Mouse (Mus musculus) liver, postnatal 0 days (tissue): ENCODE results near the gene Ier5l. TPM values are rescaled to one million over a fixed set of nuclear protein-coding genes. Genes with fewer than 3 reads are reported as not detected.

Experiments used
- ATAC-seq: fragments of 200-750 bp; cut with Nextera tagmentation; 2 replicates; pipeline ENCODE4 v1.8.0; 2017; ENCODE audit warnings: mild to moderate bottlenecking, moderate library complexity
- DNase-seq: peaks from one replicate; pipeline ENCODE4 v3.0.0-alpha.2; 2016
- H3K27ac ChIP-seq: fragments of 300-500 bp; sonication (generic); 2 replicates; pipeline ENCODE4 v1.5.1; 2014; ENCODE audit warnings: antibody characterized with exemption, moderate library complexity, mild to moderate bottlenecking, low read depth
- H3K27me3 ChIP-seq: fragments of 300-500 bp; sonication (generic); 2 replicates; pipeline ENCODE4 v1.6.1; 2014; ENCODE audit warnings: low read length, control low read depth, mixed read lengths; ENCODE audit not compliant: insufficient read depth
- H3K36me3 ChIP-seq: fragments of 300-500 bp; sonication (generic); replicated peaks from 2 replicates; pipeline ENCODE4 v1.6.1; 2014; ENCODE audit warnings: mild to moderate bottlenecking, control low read depth, low read length, moderate library complexity, mixed read lengths; ENCODE audit not compliant: insufficient read depth
- H3K4me1 ChIP-seq: fragments of 300-500 bp; sonication (generic); 2 replicates; pipeline ENCODE4 v1.6.1; 2014; ENCODE audit warnings: antibody characterized with exemption, mild to moderate bottlenecking, control low read depth; ENCODE audit not compliant: insufficient read depth
- H3K4me2 ChIP-seq: fragments of 300-500 bp; sonication (generic); 2 replicates; pipeline ENCODE4 v1.6.1; 2014; ENCODE audit warnings: low read depth, mild to moderate bottlenecking, low read length, moderate library complexity, mixed read lengths
- H3K4me3 ChIP-seq: fragments of 300-500 bp; sonication (generic); 2 replicates; pipeline ENCODE4 v1.5.1; 2014; ENCODE audit warnings: low read depth, low read length
- H3K9ac ChIP-seq: fragments of 300-500 bp; sonication (generic); replicated peaks from 2 replicates; pipeline ENCODE4 v1.6.1; 2014; ENCODE audit warnings: mild to moderate bottlenecking, moderate library complexity
- H3K9me3 ChIP-seq: fragments of 300-500 bp; sonication (generic); 2 replicates; pipeline ENCODE4 v1.6.1; 2016; ENCODE audit warnings: mild to moderate bottlenecking, control low read depth, low read length, mixed read lengths
- CTCF ChIP-seq: sonication (generic); IDR thresholded peaks from 2 replicates; pipeline ENCODE4 v1.5.1; 2016; ENCODE audit warnings: antibody characterized with exemption, low read depth
- EP300 ChIP-seq: IDR thresholded peaks from 2 replicates; pipeline ENCODE4 v1.6.1; 2016; ENCODE audit warnings: antibody characterized with exemption, low read depth, mild to moderate bottlenecking
- WGBS: fragments of 180-500 bp; shearing (Covaris S2); extraction: QIAGEN DNeasy Blood & Tissue Kit; methylation state at CpG from one replicate; pipeline ENCODE4 v1.1.7; 2014; ENCODE audit not compliant: insufficient replicate concordance; 5-methylcytosine and 5-hydroxymethylcytosine counted together
- polyA plus RNA-seq: library from polyadenylated mRNA; unstranded; fragments of >200 nt; fragmentation: Nextera tagmentation; extraction: Ambion mirVana; gene quantifications from 2 replicates; pipeline ENCODE4 v1.2.1, GENCODE M21; 2015

Gene Ier5l
- polyA plus RNA-seq, 1 experiment from 2014 or later = 0.31 TPM

DNA sequence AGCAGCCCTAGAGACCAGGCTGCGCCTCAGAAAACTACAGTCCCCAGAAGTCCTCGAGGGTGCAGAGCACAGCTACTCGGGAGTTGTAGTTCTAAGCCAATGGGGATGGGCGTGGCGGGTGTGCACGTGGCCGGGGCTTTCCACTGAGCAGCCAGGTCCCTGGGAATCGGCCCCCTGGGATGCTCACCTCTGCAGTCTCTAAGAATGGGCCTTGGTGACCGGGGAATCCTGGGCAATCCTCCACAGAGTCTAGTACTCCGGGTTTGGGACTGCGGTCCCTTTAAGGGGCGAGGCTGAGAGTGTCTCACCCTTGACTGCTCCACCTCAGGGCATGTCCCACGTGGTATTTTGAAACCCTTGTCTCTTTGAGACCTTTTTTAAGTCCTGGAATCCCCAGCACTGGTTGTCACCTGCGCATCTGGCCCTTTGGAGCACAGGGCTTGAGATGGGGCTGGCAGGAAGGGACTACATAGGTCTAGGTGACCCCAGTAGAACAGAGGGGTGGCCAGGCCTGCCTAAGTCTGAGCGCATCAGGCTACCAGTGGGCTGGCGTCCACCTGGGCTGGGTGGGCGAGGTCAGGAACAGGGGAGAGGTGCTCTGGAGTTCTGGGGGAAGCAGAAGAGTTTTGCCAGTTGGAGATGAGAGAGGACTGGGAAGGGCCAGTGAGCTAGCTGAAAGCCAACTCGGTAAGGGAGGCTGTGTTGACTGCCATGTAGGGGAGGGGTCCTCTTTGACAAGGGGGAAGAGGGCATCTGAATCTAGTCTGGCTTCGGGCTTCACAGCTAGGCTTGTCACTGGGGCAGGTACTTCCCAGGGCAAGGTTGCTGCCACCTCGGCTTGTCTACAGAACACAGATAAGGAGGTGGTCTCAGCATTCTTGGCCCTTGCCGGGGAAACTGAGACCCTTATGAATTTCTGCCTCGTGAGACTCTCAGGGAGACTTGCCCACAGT is 22.2 kb upstream of the Ier5l start:
- Histone ChIP-seq H3K9me3 (no peaks in the 10 kb centered on the region), H3K4me3 (0 out of 2 replicates have a peak overlapping the region, but pooled peaks have one; percentile 19)

GRCm38 (mm10) chr2:30495000-30495908 is 21.2 kb upstream of the Ier5l start:
- 78% methylated on average over 8 of the region's 8 CpGs for WGBS
- DNase-seq (no peak), ATAC-seq (no peak)
- Histone ChIP-seq H3K4me3 (no peak overlapping the region), H3K9me3 (no peaks in the 10 kb centered on the region), H3K27me3 (no peaks in the 10 kb centered on the region), H3K36me3 (no peaks in the 10 kb centered on the region), H3K27ac (no peak overlapping the region), H3K9ac (no peak overlapping the region), H3K4me1 (peaks cover 6% of the 10 kb centered on the region; the same call in 1 of the 2 replicates), H3K4me2 (peak overlapping the region; percentile 58; the same call in 1 of the 2 replicates)
- TF ChIP-seq CTCF = no peak

More for the DNA sequence above, 22.2 kb upstream of the Ier5l start:
- DNase-seq (peak; percentile 67), ATAC-seq (peak; percentile 94)
- 0 out of 2 replicates have a peak overlapping the region, but pooled peaks have one; percentile 21 for H3K9ac ChIP-seq
- WGBS = 23% methylated on average over 22 of the region's 22 CpGs
- no peak overlapping the region for H3K27ac ChIP-seq
- H3K36me3 ChIP-seq = no peaks in the 10 kb centered on the region
- H3K4me1 ChIP-seq = peaks cover 6% of the 10 kb centered on the region; the same call in 1 of the 2 replicates
- no peaks in the 10 kb centered on the region for H3K27me3 ChIP-seq
- peak overlapping the region; percentile 58 for H3K4me2 ChIP-seq
- TF ChIP-seq CTCF (no peak), EP300 (no peak)

GRCm38 (mm10) chr2:30490384-30490783 is 16.4 kb upstream of the Ier5l start:
- no peak overlapping the region for H3K27ac ChIP-seq
- DNase-seq = no peak
- ATAC-seq = no peak
- WGBS = 38% methylated on average over 2 of the region's 2 CpGs
- H3K27me3 ChIP-seq = no peaks in the 10 kb centered on the region
- TF ChIP-seq CTCF = no peak
- TF ChIP-seq EP300 = no peak
- no peak overlapping the region for H3K4me3 ChIP-seq
- H3K9me3 ChIP-seq = no peaks in the 10 kb centered on the region
- no peaks in the 10 kb centered on the region for H3K4me1 ChIP-seq
- H3K4me2 ChIP-seq = no peak overlapping the region
- H3K9ac ChIP-seq = no peak overlapping the region
- H3K36me3 ChIP-seq = no peaks in the 10 kb centered on the region

DNA sequence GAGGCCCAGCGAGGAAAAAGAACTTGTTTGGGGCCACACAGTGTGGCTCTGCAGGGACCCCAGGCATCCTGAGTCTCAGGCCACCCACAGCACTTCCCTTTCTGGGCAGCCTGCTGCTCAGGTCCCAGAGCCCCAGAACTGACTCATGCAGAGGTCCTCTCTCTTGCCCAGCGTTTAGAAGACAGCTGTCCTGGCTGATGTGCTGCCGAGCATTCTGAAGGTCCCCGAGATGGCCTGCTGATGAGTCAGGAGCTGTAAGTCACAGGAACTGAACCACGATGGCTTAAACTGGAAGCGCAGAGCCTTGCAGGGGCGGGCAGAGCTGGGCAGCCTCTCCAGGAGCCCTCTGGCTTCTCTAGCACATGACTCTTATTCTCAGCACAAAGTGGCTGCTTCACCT is 13.6 kb upstream of the Ier5l start:
- no peak for ATAC-seq
- H3K27me3 ChIP-seq = no peaks in the 10 kb centered on the region

DNA sequence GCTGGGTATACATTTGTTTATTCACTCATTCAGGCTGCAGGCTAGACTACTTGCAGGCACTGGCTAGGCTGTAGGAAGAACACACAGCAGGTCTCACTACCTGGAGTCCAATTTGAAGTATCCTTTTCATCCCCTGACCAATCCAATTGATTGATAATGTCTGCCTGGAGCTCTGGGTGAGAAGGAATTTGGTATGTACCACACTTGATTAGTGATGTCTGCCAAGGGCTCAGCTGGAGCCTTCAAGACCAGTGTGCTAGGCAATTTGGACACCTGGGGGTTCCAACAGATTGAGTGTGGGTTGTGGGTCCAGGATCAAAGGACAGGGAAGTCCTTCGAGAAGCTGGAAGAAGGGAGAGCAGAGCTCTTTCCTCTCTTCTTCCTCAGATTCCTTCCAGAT is 4.5 kb upstream of the Ier5l start:
- peaks cover 9% of the 10 kb centered on the region for H3K4me1 ChIP-seq
- TF ChIP-seq CTCF = no peak
- TF ChIP-seq EP300 = no peak
- 72% methylated on average over 1 of the region's 1 CpGs for WGBS

More for the DNA sequence above, 13.6 kb upstream of the Ier5l start:
- no peak overlapping the region for H3K4me3 ChIP-seq
- no peaks in the 10 kb centered on the region for H3K36me3 ChIP-seq
- 19% methylated on average over 7 of the region's 7 CpGs for WGBS
- no peak for DNase-seq
- no peaks in the 10 kb centered on the region for H3K9me3 ChIP-seq
- H3K9ac ChIP-seq = no peak overlapping the region
- no peak overlapping the region for H3K4me2 ChIP-seq
- H3K4me1 ChIP-seq = no peaks in the 10 kb centered on the region
- no peak for TF ChIP-seq CTCF
- no peak for TF ChIP-seq EP300
- no peak overlapping the region for H3K27ac ChIP-seq

GRCm38 (mm10) chr2:30476241-30476640 is 2.2 kb upstream of the Ier5l start:
- H3K36me3 ChIP-seq = no peaks in the 10 kb centered on the region
- WGBS = 71% methylated on average over 2 of the region's 2 CpGs
- no peak overlapping the region for H3K4me3 ChIP-seq
- H3K9me3 ChIP-seq = no peaks in the 10 kb centered on the region
- H3K9ac ChIP-seq = no peak overlapping the region
- peaks cover 14% of the 10 kb centered on the region for H3K4me1 ChIP-seq
- no peak overlapping the region for H3K4me2 ChIP-seq
- H3K27ac ChIP-seq = no peak overlapping the region
- H3K27me3 ChIP-seq = peaks cover 31% of the 10 kb centered on the region
- DNase-seq = no peak
- ATAC-seq = no peak
- no peak for TF ChIP-seq CTCF
- no peak for TF ChIP-seq EP300

More for the DNA sequence above, 4.5 kb upstream of the Ier5l start:
- Histone ChIP-seq H3K27me3 (peaks cover 17% of the 10 kb centered on the region), H3K27ac (no peak overlapping the region), H3K9me3 (no peaks in the 10 kb centered on the region), H3K4me2 (no peak overlapping the region), H3K4me3 (no peak overlapping the region), H3K36me3 (no peaks in the 10 kb centered on the region), H3K9ac (no peak overlapping the region)
- ATAC-seq (no peak), DNase-seq (no peak)
